8 mouse cellular contexts compared by ENCODE assay signal in the genomic region with DNA sequence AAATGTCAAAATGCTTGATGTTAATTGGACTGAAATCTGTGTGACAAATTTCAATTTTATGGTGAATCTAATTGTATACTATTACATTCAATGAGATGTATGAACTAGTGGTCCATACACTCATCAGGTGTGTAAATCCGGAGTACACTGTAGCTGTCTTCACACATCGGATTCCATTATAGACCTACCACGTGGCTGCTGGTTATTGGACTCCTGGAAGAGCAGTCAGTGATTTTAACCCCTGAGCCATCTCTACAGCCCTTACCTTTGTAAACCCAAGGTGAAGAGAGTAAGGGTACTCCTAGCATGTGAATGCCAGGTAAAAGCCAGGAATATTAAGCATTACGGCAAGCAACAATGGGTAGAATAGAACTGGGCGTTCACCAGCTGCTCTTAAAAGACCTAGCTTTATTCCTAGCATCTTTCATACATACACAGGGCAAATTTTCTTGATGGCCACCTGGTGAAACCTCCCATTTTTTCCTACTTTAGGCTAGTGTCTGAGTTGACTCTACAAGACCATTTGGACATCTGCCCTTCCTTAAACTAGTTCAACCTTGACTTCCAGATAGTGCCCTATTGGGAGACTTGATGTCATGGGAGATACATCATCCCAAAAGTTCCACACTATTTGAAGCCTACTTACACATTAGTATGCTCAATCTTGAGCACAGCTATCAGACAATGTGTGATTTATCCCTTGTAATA. TPM values are rescaled to one million over a fixed set of nuclear protein-coding genes. Genes with fewer than 3 reads are reported as not detected.
DNase-seq lines count a peak whose midpoint lies in the region; ATAC-seq and TF ChIP-seq lines count a peak whose summit lies in the region.

No protein-coding gene starts in this region.

- H3K4me2 ChIP-seq in lung, embryonic 14.5 days: no peak overlapping the region
- no peak overlapping the region for H3K4me2 ChIP-seq in forebrain, embryonic 13.5 days
- H3K4me2 ChIP-seq in liver, embryonic 15.5 days: no peak overlapping the region
- H3K4me2 ChIP-seq in stomach, embryonic 16.5 days (ENCODE audit: low read depth, low read length): no peak overlapping the region

- no peak overlapping the region for H3K9ac ChIP-seq in lung, embryonic 14.5 days
- no peak overlapping the region for H3K9ac ChIP-seq in forebrain, embryonic 13.5 days
- H3K9ac ChIP-seq in liver, embryonic 15.5 days: no peak overlapping the region
- H3K9ac ChIP-seq in stomach, embryonic 16.5 days (ENCODE audit: low read length): no peak overlapping the region

- H3K9me3 ChIP-seq in lung, embryonic 14.5 days (ENCODE audit: low read depth, low read length): no peaks in the 10 kb centered on the region
- no peaks in the 10 kb centered on the region for H3K9me3 ChIP-seq in forebrain, embryonic 13.5 days (replicated peaks)
- H3K9me3 ChIP-seq in liver, embryonic 15.5 days (replicated peaks): no peaks in the 10 kb centered on the region
- no peaks in the 10 kb centered on the region for H3K9me3 ChIP-seq in stomach, embryonic 16.5 days (replicated peaks; ENCODE audit: control insufficient read depth, low read length)

- H3K27me3 ChIP-seq in lung, embryonic 14.5 days (ENCODE audit: insufficient read depth, low read length): no peaks in the 10 kb centered on the region
- no peaks in the 10 kb centered on the region for H3K27me3 ChIP-seq in forebrain, embryonic 13.5 days
- H3K27me3 ChIP-seq in liver, embryonic 15.5 days: no peaks in the 10 kb centered on the region
- H3K27me3 ChIP-seq in stomach, embryonic 16.5 days (ENCODE audit: control insufficient read depth, insufficient read depth, low read length): no peaks in the 10 kb centered on the region

- peaks cover 59% of the 10 kb centered on the region for H3K36me3 ChIP-seq in lung, embryonic 14.5 days (ENCODE audit: insufficient read depth)
- peaks cover 47% of the 10 kb centered on the region for H3K36me3 ChIP-seq in forebrain, embryonic 13.5 days (ENCODE audit: poor library complexity, severe bottlenecking)
- H3K36me3 ChIP-seq in liver, embryonic 15.5 days (replicated peaks): peaks cover 65% of the 10 kb centered on the region
- peaks cover 25% of the 10 kb centered on the region for H3K36me3 ChIP-seq in stomach, embryonic 16.5 days (ENCODE audit: control insufficient read depth, insufficient read depth, low read length)

- TF ChIP-seq CTCF in lung, embryonic 14.5 days (IDR thresholded peaks at IDR 0.05; ENCODE audit: low read depth): no peak

- WGBS in lung, embryonic 14.5 days: 47% methylated on average over 5 of the region's 5 CpGs
- 35% methylated on average over 5 of the region's 5 CpGs for WGBS in forebrain, embryonic 13.5 days
- WGBS in liver, embryonic 15.5 days (ENCODE audit: insufficient replicate concordance): 50% methylated on average over 5 of the region's 5 CpGs
- WGBS in stomach, embryonic 16.5 days: 51% methylated on average over 5 of the region's 5 CpGs

- DNase-seq in lung, embryonic 14.5 days: peak; percentile 61
- DNase-seq in lung, postnatal 4 days: no peak
- no peak for DNase-seq in gastrocnemius, adult 18-20 months (ENCODE audit: low spot score)
- no peak for DNase-seq in kidney, postnatal 25 days

- no peaks in the 10 kb centered on the region for H3K4me1 ChIP-seq in lung, embryonic 14.5 days (ENCODE audit: insufficient read depth)
- H3K4me1 ChIP-seq in forebrain, embryonic 13.5 days: peaks cover 10% of the 10 kb centered on the region; the same call in 1 of the 2 replicates
- peaks cover 12% of the 10 kb centered on the region; the same call in 1 of the 2 replicates for H3K4me1 ChIP-seq in liver, embryonic 15.5 days (replicated peaks)
- H3K4me1 ChIP-seq in stomach, embryonic 16.5 days (ENCODE audit: control insufficient read depth, insufficient read depth, low read length): peaks cover 6% of the 10 kb centered on the region; the same call in 1 of the 2 replicates

- no peak overlapping the region for H3K4me3 ChIP-seq in lung, embryonic 14.5 days (ENCODE audit: low read depth, low read length)
- no peak overlapping the region for H3K4me3 ChIP-seq in forebrain, embryonic 13.5 days
- no peak overlapping the region for H3K4me3 ChIP-seq in liver, embryonic 15.5 days (replicated peaks)
- no peak overlapping the region for H3K4me3 ChIP-seq in stomach, embryonic 16.5 days (replicated peaks; ENCODE audit: low read length)

- peak; percentile 26; the same call in 1 of the 2 replicates for ATAC-seq in lung, embryonic 14.5 days (ENCODE audit: insufficient read depth)
- peak; percentile 39 for ATAC-seq in forebrain, embryonic 13.5 days
- peak; percentile 45 for ATAC-seq in liver, embryonic 15.5 days (ENCODE audit: insufficient read depth)
- ATAC-seq in stomach, embryonic 16.5 days (ENCODE audit: insufficient read depth, low FRiP score): 0 out of 2 replicates have a peak, but pooled peaks have one; percentile 9
- ATAC-seq in activated CD4-positive, CD25-positive, alpha-beta regulatory T cell, adult 4 months: no peak

- no peak overlapping the region for H3K27ac ChIP-seq in lung, embryonic 14.5 days (ENCODE audit: low read depth)
- H3K27ac ChIP-seq in forebrain, embryonic 13.5 days: no peak overlapping the region; the same call in 1 of the 2 replicates
- no peak overlapping the region for H3K27ac ChIP-seq in liver, embryonic 15.5 days (replicated peaks)
- H3K27ac ChIP-seq in stomach, embryonic 16.5 days (ENCODE audit: low read length): no peak overlapping the region

RNA-seq across cellular contexts. Expression of a gene that starts 10.2 kb away (rescaled TPM):
- 1,221 and 1,233 TPM in 2 replicates for polyA plus RNA-seq in lung, embryonic 14.5 days (2014; fragmentation: Nextera tagmentation; extraction: Ambion mirVana)
- 2,330 and 2,378 TPM in 2 replicates for polyA plus RNA-seq in forebrain, embryonic 13.5 days (2015; fragmentation: Nextera tagmentation; extraction: Ambion mirVana)
- polyA plus RNA-seq in liver, embryonic 15.5 days (2015; fragmentation: Nextera tagmentation; extraction: Ambion mirVana): 752 and 787 TPM in 2 replicates
- 1,433 and 1,504 TPM in 2 replicates for polyA plus RNA-seq in stomach, embryonic 16.5 days (2015; fragmentation: Nextera tagmentation; extraction: Ambion mirVana)
- 1,000 to 10,000 TPM in 1 of 2 experiments, 100 to 1,000 TPM in 1; 998 to 1,298 TPM for polyA plus RNA-seq in activated CD4-positive, CD25-positive, alpha-beta regulatory T cell, adult 4 months (2017; shearing (Covaris generic))
- 100 to 1,000 TPM; 309 to 353 TPM for total RNA-seq in gastrocnemius, adult 18-20 months (2021)

RNA-seq across cellular contexts. Expression of a gene that starts 10.7 kb away (rescaled TPM):
- 563 and 591 TPM in 2 replicates for polyA plus RNA-seq in lung, embryonic 14.5 days (2014; fragmentation: Nextera tagmentation; extraction: Ambion mirVana)
- polyA plus RNA-seq in forebrain, embryonic 13.5 days (2015; fragmentation: Nextera tagmentation; extraction: Ambion mirVana): 732 and 791 TPM in 2 replicates
- 161 and 199 TPM in 2 replicates for polyA plus RNA-seq in liver, embryonic 15.5 days (2015; fragmentation: Nextera tagmentation; extraction: Ambion mirVana)
- polyA plus RNA-seq in stomach, embryonic 16.5 days (2015; fragmentation: Nextera tagmentation; extraction: Ambion mirVana): 335 and 396 TPM in 2 replicates
- polyA plus RNA-seq in activated CD4-positive, CD25-positive, alpha-beta regulatory T cell, adult 4 months (2017; shearing (Covaris generic)): 100 to 1,000 TPM; 744 to 779 TPM
- total RNA-seq in gastrocnemius, adult 18-20 months (2021): 10 to 100 TPM; 37.8 to 43.8 TPM

RNA-seq across cellular contexts. Expression of a gene that starts 27.0 kb away (rescaled TPM):
- 2.8 and 3.1 TPM in 2 replicates for polyA plus RNA-seq in lung, embryonic 14.5 days (2014; fragmentation: Nextera tagmentation; extraction: Ambion mirVana)
- 3.7 and 3.8 TPM in 2 replicates for polyA plus RNA-seq in forebrain, embryonic 13.5 days (2015; fragmentation: Nextera tagmentation; extraction: Ambion mirVana)
- polyA plus RNA-seq in liver, embryonic 15.5 days (2015; fragmentation: Nextera tagmentation; extraction: Ambion mirVana): 0.17 and 0.20 TPM in 2 replicates
- polyA plus RNA-seq in stomach, embryonic 16.5 days (2015; fragmentation: Nextera tagmentation; extraction: Ambion mirVana): 7.0 and 7.4 TPM in 2 replicates
- polyA plus RNA-seq in activated CD4-positive, CD25-positive, alpha-beta regulatory T cell, adult 4 months (2017; shearing (Covaris generic)): 1 to 10 TPM in 1 of 2 experiments, under 1 TPM in 1; 0.60 to 1.0 TPM
- not detected for total RNA-seq in gastrocnemius, adult 18-20 months (2021)
